Mouse (Mus musculus) thymus, postnatal 10 days (tissue): ENCODE measurements at regions not wholly inside any gene's neighbourhood (a gene's known extent, or its start where the extent isn't known, plus 50 kb on each side); places are given as distances from the start of the nearest gene placed in this dataset.

Source experiments
- DNase-seq, 2 experiments: peaks; one replicate each; pipeline ENCODE4 v3.0.0; 2021; ENCODE audit warnings: low spot score in 2 of 2

- DNase-seq, result no peak
Observed at GRCm38 (mm10) chr12:58901931-58902330, 109.9 kb downstream of the Sec23a start.

DNA sequence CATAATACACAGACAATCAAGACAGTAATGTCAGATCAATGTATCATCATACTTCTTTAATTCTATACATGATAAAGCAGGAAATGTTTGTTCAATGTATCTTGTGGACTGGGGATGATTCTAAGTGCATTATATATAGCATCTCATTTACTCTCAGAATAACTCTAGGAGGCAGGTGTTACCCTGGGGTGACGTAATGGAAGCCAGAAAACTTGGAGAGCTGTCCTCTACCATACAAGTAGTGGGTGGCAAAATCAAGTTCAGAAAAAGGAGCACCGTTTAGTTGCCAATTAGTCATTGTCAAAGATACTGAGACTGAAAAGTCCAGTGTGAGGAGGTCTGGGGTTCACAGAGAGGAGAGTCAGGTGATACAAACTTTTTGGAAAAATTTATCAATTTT, 136.0 kb downstream of the Sec23a start:
- DNase-seq, result no peak

DNA sequence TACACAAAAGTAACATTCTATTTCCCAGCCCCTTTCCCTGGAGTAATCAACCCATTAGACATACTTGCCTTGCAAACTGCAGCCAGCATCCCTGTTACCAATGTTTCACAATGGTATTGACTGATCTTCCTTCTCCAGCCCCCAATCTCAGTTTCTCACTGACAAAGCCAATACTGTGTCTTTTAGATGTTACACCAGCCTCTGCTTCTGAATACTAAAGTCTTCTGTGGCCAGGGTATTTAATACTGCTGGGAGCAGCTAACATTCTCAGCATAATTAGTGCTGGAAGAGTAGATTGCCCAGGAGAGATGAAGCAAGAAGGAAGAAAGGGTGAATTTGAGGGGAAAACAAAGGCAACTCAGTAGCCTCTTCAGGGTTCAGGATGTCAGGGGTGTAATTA, 139.4 kb downstream of the Sec23a start:
- DNase-seq, result no peak

DNA sequence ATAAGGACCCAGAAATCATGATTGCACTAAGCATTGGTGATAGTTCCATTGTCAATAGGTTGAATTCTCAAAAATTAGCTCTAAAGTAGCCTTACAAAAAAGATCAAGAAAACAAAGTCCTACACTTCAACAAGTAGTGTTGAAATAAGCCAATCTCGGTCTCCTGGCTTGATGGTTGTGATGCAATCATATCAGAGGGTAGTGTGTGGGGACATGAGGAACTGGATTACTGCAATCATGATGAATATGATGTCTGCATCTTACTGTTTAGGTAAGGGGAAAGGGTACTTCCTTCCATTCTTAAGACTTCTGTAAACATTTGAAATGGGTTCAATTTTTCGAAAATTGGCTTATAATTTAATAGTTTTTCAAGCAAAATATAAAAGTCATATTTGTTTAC, 155.3 kb downstream of the Sec23a start:
- DNase-seq, result no peak

- DNase-seq, result no peak
Observed at GRCm38 (mm10) chr12:58851677-58852385, 160.0 kb downstream of the Sec23a start.

- no peak for DNase-seq
Observed at GRCm38 (mm10) chr12:58829656-58830055, 182.2 kb downstream of the Sec23a start.

DNA sequence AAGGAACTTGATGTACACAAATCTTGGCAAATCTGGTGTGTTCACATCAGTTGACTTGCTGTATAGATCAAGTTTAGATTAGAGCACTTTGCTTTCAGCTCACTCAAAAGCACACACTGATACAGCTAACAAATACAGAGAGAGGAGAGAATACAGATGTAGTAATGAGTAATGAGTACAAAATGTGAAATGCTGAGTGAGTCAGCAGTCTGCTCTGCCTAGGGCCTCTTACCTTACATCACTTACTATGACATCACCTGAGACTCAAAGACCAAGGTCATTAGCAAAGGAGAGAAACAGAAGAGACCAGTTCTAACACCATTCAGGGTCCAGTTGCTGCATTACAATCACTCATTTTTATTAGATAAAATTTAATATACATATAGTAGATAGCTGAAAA, 184.0 kb downstream of the Sec23a start:
- no peak for DNase-seq

DNA sequence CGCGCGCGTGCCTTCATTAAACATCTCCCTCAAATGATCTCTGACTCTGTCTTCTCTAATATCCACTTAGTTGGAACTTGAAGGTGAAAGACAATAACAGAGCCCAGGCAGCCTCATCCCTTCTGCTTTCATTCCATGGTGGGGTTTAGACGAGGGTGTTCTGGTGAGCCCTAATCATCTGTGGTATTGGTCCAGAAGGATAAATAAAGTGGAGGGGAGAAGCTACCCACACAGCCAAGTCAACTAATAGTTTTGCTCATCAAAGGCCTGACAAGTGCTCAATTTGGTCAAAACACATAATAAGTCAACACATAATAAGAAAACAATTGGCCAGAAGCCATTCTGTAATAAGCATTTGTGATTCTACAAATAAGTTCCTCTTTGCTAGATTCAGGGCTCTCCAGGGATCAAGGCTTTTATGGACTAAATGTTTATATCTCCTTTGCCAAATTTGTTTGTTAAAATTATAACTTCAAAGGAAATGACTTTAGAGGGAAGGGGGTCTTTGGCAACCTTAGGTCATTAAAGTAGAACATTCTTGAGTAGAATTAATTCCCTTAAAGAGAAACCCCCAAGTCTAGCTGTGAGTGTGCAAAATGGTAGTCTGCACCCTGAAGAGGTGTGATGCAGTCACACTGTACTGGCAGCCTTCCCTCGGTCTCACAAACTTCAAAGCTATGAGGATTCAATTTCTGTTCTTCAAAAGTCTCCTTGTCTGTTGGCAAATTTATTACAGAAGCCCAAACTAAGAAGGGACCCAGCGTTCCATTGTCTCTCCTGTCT, 186.5 kb downstream of the Sec23a start:
- DNase-seq, result no peak

- DNase-seq, result no peak
Observed at GRCm38 (mm10) chr12:58822971-58823370, 188.8 kb downstream of the Sec23a start.

DNA sequence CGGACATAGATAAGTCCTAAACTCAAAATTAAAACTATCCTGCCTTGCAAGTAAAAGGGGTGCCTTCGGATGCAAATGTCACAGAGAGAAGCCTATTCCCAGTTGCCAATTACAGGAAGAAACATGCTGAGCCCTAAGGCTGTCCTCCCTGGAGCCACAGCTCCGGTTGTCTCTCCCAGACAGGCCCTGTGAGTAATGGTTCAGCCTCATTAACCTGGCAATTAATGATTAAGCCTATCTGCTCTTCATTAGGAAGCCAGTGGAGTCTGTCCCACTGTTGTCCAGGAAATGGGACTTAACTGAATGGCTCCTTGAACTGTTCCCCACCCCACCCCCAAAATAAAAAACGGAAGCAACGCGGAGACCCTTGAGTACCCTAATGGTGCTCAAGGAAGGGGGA, 207.7 kb downstream of the Sec23a start:
- no peak for DNase-seq

DNA sequence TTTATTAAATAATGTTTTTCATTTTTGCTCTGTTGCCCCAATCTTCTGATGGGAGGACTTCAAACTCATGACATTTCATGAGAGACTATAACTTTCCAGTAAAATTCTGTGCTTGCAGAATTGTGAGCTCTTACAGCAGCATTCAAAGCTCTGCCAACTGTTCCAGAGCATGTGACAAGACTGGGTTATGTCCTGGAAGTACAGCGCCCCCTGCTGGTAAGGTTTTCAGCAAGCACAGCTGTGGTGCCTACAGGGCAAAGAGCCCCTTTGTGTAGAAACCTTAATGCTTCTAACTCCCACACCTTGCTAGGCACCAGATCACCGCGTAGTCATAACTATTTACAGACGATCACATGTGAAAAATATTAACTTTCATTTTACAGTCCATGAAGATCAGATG, 209.4 kb downstream of the Sec23a start:
- DNase-seq, result peak; percentile 5 to 65
